Mouse (Mus musculus) thymus, postnatal 0 days (tissue): ENCODE results near the gene Utrn. TPM values are rescaled to one million over a fixed set of nuclear protein-coding genes. Genes with fewer than 3 reads are reported as not detected.

Experiments used
- polyA plus RNA-seq: library from polyadenylated mRNA; unstranded; fragments of >200 nt; fragmentation: Nextera tagmentation; extraction: Ambion mirVana; gene quantifications from 2 replicates; pipeline ENCODE4 v1.2.1, GENCODE M21; 2015

Gene Utrn
- polyA plus RNA-seq, 1 experiment from 2014 or later, result 84.8 TPM

Other genes with a start within 250 kb of the Utrn start
- 20.6 and 21.9 TPM in 2 replicates for gene Stx11, start 94.9 kb upstream of the Utrn start, polyA plus RNA-seq
- 45.6 and 47.3 TPM in 2 replicates for gene Sf3b5, start 136.0 kb upstream of the Utrn start, polyA plus RNA-seq
- 7.3 and 8.0 TPM in 2 replicates for gene Plagl1, start 191.1 kb upstream of the Utrn start, polyA plus RNA-seq